Mouse (Mus musculus) c-Kit-negative CD71-positive TER-119-positive erythroid progenitor cells, embryonic 14.5 days (primary cell): ENCODE results near the gene Zar1l.

ENCODE experiments used
- DNase-seq: peaks from one replicate; pipeline ENCODE4 v3.0.0-alpha.2; 2013; ENCODE audit warnings: low read depth, low spot score

Gene Zar1l

GRCm38 (mm10) chr5:150485198-150485597 is 32.8 kb downstream of the Zar1l start:
- DNase-seq = no peak

GRCm38 (mm10) chr5:150478612-150479011 is 39.4 kb downstream of the Zar1l start:
- no peak for DNase-seq

GRCm38 (mm10) chr5:150477364-150477763 is 40.6 kb downstream of the Zar1l start:
- no peak for DNase-seq

GRCm38 (mm10) chr5:150468431-150468830 is 49.5 kb downstream of the Zar1l start:
- DNase-seq = no peak

GRCm38 (mm10) chr5:150466132-150466531 is 51.8 kb downstream of the Zar1l start:
- no peak for DNase-seq

DNA sequence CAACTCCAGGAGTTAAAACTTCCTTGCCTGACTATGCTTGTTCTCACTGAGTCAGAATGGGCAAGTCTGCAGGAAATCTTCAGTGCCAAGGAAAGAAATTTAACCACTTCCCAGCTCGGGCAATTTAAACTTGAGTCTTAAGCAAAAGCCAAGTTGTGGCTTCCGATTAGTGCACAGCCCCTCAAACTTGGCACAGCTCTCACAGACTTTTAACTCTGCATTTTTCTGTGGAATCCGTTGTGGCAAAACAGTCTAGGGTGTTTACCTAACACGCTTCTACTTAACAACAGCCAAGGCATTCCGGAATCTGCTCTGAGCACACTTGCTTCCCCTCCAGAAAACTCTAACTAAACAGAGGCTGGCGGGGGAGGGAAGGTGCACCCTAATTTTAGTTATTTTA is 52.7 kb downstream of the Zar1l start:
- no peak for DNase-seq

DNA sequence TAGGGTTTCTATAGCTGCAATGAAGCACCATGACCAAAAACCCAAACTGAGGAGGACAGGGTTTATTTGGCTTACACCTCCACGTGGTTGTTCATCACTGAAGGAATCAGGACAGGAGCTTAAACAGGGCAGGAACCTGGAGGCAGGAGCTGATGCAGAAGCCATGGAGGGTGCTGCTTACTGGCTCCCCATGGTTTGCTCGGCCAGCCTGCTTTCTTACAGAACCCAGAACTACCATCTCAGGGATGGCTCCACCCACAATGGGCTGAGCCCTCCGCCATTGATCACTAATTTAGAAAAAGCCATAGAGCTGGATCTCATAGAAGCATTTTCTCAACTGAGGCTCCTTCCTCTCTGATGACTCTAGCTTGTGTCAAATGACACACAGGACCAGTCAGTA is 53.2 kb downstream of the Zar1l start:
- no peak for DNase-seq

GRCm38 (mm10) chr5:150459801-150460200 is 58.2 kb downstream of the Zar1l start:
- no peak for DNase-seq

GRCm38 (mm10) chr5:150457904-150458739 is 59.8 kb downstream of the Zar1l start:
- DNase-seq = no peak

DNA sequence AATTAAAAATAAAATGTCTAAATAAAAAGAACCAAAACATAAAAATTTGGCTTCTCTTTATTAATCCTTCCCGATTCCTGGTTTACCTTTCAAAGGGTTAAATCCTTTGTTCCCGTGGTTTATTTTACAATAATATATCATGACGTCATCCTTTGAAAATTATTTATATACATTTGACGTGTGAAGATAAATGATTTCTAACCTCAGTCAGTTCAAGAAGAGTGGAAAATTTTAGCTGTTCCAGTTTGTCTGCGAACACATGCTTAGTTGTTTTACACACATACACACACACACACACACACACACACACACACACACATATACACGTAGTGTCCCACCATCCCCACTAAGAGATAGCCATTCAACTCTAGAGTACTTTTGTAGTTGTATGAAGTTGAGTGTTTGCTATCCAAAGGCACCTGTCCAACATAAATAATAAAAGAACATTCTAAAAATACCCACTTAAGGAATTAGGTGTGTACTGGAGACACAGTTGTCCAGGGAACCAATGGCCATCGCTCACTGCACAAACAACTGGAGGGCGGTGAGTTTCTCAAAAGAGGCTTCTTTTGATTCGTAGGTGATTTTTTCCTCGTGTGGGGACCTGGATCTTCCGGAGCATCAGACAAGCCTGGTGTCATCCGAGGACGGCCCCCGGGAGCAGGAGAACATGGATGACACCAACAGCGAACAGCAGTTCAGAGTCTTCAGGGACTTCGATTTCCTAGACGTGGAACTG is 60.6 kb downstream of the Zar1l start:
- no peak for DNase-seq
